Mouse (Mus musculus) heart, embryonic 15.5 days (tissue): ENCODE results near the gene Zfp526. TPM values are rescaled to one million over a fixed set of nuclear protein-coding genes. Genes with fewer than 3 reads are reported as not detected.
A peak's percentile ranks its signal among the peaks of the same experiment; 100 is the strongest.

Source experiments
- ATAC-seq: fragments of 200-750 bp; cut with Nextera tagmentation; replicated peaks from 2 replicates; pipeline ENCODE4 v1.8.0; 2017; ENCODE audit warnings: low read depth, moderate TSS enrichment; ENCODE audit not compliant: insufficient number of reproducible peaks, insufficient read depth, low FRiP score
- H3K27ac ChIP-seq: fragments of 300-500 bp; sonication (generic); 2 replicates; pipeline ENCODE4 v1.5.1; 2015; ENCODE audit warnings: mild to moderate bottlenecking, inconsistent platforms
- H3K27me3 ChIP-seq: fragments of 300-500 bp; sonication (generic); 2 replicates; pipeline ENCODE4 v1.6.1; 2015; ENCODE audit warnings: inconsistent platforms
- H3K36me3 ChIP-seq: fragments of 300-500 bp; sonication (generic); 2 replicates; pipeline ENCODE4 v1.6.1; 2015; ENCODE audit warnings: mild to moderate bottlenecking, inconsistent platforms
- H3K4me1 ChIP-seq: fragments of 300-500 bp; sonication (generic); replicated peaks from 2 replicates; pipeline ENCODE4 v1.6.1; 2015; ENCODE audit warnings: inconsistent platforms
- H3K4me2 ChIP-seq: fragments of 300-500 bp; sonication (generic); 2 replicates; pipeline ENCODE4 v1.6.1; 2015; ENCODE audit warnings: inconsistent platforms, mild to moderate bottlenecking, moderate library complexity
- H3K4me3 ChIP-seq: fragments of 300-500 bp; sonication (generic); 2 replicates; pipeline ENCODE4 v1.5.1; 2015; ENCODE audit warnings: mild to moderate bottlenecking, inconsistent platforms
- H3K9ac ChIP-seq: fragments of 300-500 bp; sonication (generic); 2 replicates; pipeline ENCODE4 v1.6.1; 2015; ENCODE audit warnings: mild to moderate bottlenecking, inconsistent platforms
- H3K9me3 ChIP-seq: fragments of 300-500 bp; sonication (generic); replicated peaks from 2 replicates; pipeline ENCODE4 v1.6.1; 2016; ENCODE audit warnings: inconsistent platforms
- WGBS: fragments of 180-500 bp; shearing (Covaris S2); methylation state at CpG from one replicate; pipeline ENCODE4 v1.1.7; 2015; ENCODE audit warnings: mixed read lengths; 5-methylcytosine and 5-hydroxymethylcytosine counted together
- polyA plus RNA-seq: library from polyadenylated mRNA; unstranded; fragments of >200 nt; fragmentation: Nextera tagmentation; extraction: Ambion mirVana; gene quantifications from 2 replicates; pipeline ENCODE4 v1.2.1, GENCODE M21; 2015

The Zfp526 gene
- polyA plus RNA-seq, 1 experiment from 2014 or later: 1.7 TPM

GRCm38 (mm10) chr7:25244562-25245369, 23.5 kb downstream of the Zfp526 start:
- 0 out of 2 replicates have a peak overlapping the region, but pooled peaks have one; percentile 23 for H3K9ac ChIP-seq
- H3K4me1 ChIP-seq: peaks cover 64% of the 10 kb centered on the region
- WGBS: 86% methylated on average over 30 of the region's 30 CpGs
- no peak overlapping the region for H3K4me2 ChIP-seq
- no peaks in the 10 kb centered on the region for H3K27me3 ChIP-seq
- no peak for ATAC-seq
- peak overlapping the region; percentile 96; the same call in 1 of the 2 replicates for H3K27ac ChIP-seq
- peaks cover 31% of the 10 kb centered on the region for H3K36me3 ChIP-seq
- no peaks in the 10 kb centered on the region for H3K9me3 ChIP-seq
- no peak overlapping the region for H3K4me3 ChIP-seq

DNA sequence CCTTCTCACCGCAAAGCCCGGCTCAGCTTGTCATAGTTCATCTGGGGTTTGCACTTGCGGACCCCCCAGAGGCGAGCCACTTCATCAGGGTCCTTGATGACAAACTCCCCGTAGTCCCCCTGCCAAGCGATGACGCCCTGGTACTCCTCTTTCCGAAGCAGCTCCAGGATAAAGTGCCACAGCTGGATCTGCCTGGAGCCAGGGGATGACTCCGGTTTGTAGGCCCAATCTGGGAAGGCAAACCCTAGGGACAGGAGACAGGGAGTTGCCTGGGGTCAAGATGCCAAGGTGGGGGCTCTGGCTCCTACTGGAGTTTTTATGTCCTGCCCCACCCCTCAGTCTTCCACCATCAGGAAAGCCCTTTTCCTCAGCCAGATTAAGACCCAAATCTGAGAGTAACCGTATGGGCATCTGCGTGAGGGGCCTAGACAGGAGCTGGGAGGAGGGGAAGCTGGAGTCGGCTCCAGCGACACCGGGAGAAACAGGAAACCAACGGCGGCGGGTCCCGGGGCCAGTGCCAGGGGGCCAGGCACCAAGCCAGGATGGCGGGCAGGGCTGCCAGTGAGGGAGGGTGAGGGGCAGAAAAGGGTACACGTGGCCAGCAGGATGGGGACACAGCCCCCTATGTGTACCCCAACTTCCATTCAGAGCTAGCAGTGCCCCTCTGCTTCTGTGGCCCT, 25.0 kb downstream of the Zfp526 start:
- H3K9me3 ChIP-seq: no peaks in the 10 kb centered on the region
- no peaks in the 10 kb centered on the region for H3K27me3 ChIP-seq
- peak overlapping the region; percentile 96 for H3K27ac ChIP-seq
- WGBS: 32% methylated on average over 20 of the region's 20 CpGs
- ATAC-seq: no peak
- H3K4me1 ChIP-seq: peaks cover 61% of the 10 kb centered on the region
- H3K36me3 ChIP-seq: peaks cover 31% of the 10 kb centered on the region
- H3K4me2 ChIP-seq: peak overlapping the region; percentile 94
- H3K4me3 ChIP-seq: peak overlapping the region; percentile 69
- H3K9ac ChIP-seq: peak overlapping the region; percentile 47

DNA sequence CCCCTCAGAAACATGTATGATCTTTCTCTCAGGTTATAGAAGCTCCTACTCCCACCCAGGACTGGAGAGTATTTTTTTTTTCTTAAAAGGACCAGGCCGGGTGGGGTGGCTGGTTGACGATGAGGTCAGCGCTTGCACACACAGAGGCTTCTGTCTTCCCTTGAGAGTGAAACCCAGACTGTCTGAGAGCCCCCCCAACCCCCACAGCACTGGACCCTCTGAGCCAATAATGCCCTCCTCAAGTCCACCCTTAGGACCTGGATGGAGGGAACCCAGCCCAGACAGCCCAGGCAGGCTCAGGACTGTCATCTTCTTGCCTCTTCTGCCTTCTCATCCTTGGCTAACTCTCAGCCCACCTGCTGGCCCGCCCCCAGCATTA, 25.5 kb downstream of the Zfp526 start:
- peak overlapping the region; percentile 96 for H3K27ac ChIP-seq
- H3K36me3 ChIP-seq: peaks cover 31% of the 10 kb centered on the region
- no peaks in the 10 kb centered on the region for H3K27me3 ChIP-seq
- peaks cover 62% of the 10 kb centered on the region for H3K4me1 ChIP-seq
- peak overlapping the region; percentile 95 for H3K9ac ChIP-seq
- no peak for ATAC-seq
- peak overlapping the region; percentile 94 for H3K4me2 ChIP-seq
- H3K4me3 ChIP-seq: peak overlapping the region; percentile 69
- no peaks in the 10 kb centered on the region for H3K9me3 ChIP-seq
- 18% methylated on average over 4 of the region's 4 CpGs for WGBS

GRCm38 (mm10) chr7:25247498-25247897, 26.3 kb downstream of the Zfp526 start:
- Histone ChIP-seq H3K9me3 (no peaks in the 10 kb centered on the region), H3K4me1 (peaks cover 66% of the 10 kb centered on the region), H3K36me3 (peaks cover 31% of the 10 kb centered on the region), H3K9ac (peak overlapping the region; percentile 95), H3K4me3 (peak overlapping the region; percentile 69), H3K27me3 (no peaks in the 10 kb centered on the region), H3K27ac (peak overlapping the region; percentile 96), H3K4me2 (peak overlapping the region; percentile 94)
- 8% methylated on average over 3 of the region's 3 CpGs for WGBS
- ATAC-seq: no peak

DNA sequence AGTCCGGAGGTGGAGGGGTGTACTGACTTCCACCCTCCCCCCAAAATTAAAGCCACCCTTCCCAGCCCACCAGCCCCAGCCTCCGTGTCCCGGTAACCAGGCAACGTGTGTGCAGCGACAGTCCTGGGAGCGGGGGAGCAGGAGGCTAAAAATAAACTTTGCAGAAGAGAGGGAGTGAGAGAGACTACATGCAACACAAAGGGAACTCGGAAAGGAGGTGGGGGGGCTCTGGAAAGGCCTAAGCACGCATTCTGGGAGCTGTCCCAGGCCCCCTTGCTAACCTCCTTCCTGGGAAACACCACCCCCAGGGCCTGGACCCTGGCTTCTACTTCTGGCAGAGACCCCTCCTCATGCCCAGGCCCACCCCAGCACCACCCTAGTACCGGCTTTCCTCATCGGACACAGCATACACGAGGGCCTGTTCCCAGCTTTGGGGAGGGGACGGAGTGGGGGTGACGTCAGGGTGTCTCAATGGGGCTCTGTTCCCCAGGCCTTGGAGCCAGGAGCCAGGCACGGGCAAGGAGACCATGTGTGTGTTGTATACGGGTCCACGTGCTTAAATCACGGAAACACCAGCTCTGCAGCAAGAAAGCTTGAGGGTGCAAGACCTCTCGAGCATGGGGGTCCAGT, 26.9 kb downstream of the Zfp526 start:
- Histone ChIP-seq H3K9me3 (no peaks in the 10 kb centered on the region), H3K27me3 (no peaks in the 10 kb centered on the region), H3K9ac (peak overlapping the region; percentile 95), H3K27ac (peak overlapping the region; percentile 96), H3K4me2 (peak overlapping the region; percentile 94), H3K4me1 (peaks cover 63% of the 10 kb centered on the region), H3K36me3 (peaks cover 25% of the 10 kb centered on the region), H3K4me3 (peak overlapping the region; percentile 69)
- under 1% methylated on average over 18 of the region's 18 CpGs for WGBS
- ATAC-seq: no peak

DNA sequence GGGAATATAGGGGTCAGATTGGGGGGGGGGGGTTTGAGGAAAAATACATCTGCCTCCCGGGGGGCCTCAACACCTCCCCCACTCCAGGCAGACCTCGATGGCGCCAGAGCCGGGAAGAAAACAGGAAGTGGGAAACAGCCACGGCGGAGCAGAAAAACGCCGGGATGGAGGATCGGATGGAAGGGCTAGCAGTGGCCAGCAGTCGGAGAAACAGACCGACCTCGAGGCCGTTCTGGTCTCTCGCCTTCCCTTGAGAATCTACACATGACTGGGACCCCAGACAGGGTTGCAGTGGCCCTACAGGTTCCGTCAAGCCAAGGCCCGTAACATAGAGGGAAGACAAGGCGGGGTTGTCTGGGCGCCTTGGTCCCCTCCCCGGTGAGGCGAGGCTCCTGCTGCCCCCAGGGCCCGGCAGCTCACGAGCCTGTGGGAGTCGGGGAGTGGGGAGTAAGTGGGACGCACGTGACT, 27.7 kb downstream of the Zfp526 start:
- peak; percentile 2; the same call in 1 of the 2 replicates for ATAC-seq
- Histone ChIP-seq H3K9ac (peak overlapping the region; percentile 95), H3K4me1 (peaks cover 58% of the 10 kb centered on the region), H3K4me2 (peak overlapping the region; percentile 94), H3K27ac (peak overlapping the region; percentile 96), H3K4me3 (peak overlapping the region; percentile 69), H3K9me3 (no peaks in the 10 kb centered on the region), H3K27me3 (no peaks in the 10 kb centered on the region), H3K36me3 (peaks cover 21% of the 10 kb centered on the region)
- WGBS: under 1% methylated on average over 25 of the region's 25 CpGs

DNA sequence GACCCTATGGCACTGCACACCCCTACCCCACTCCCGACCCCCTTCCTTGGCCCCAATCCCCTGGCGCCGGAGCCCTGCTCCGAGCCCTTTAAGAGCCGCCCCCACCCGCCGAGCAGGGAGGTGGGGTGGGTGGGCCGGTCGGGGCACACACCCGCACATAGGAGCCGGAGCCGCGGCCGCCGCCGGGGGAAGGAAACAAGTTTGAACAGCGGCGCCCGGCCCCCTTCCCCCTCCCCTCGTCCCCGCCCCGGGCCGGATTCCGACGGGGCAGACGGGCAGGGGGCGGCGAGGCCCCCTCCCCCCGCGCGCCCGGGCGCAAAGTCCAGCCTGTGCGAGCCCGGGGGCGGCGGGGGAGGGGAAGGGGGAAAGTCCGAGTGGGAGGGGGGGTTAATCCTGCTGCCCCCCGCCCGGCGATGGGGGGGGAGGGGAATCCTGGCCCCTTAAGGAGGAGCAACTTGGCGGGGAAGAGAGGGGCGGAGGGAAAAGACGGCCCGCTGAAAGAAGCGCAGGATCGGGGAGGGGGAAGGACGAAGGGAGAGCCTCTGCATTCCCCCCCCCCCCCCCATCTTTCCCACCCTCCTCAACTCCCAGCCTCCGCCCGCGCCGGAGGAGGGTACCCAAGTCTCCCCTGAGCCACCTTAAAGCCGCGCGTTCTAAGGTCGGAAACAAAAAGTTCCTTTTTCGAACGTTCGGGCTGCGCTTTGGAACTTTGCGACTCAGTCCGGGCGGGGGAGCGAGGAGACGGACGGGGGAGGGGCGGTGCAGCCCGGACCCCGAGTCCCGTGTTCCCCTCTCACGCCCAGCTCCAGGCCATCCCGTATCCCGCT, 28.3 kb downstream of the Zfp526 start:
- Histone ChIP-seq H3K9ac (peak overlapping the region; percentile 95), H3K27me3 (no peaks in the 10 kb centered on the region), H3K9me3 (no peaks in the 10 kb centered on the region), H3K4me1 (peaks cover 54% of the 10 kb centered on the region), H3K4me3 (peak overlapping the region; percentile 69), H3K27ac (peak overlapping the region; percentile 96), H3K36me3 (peaks cover 15% of the 10 kb centered on the region), H3K4me2 (peak overlapping the region; percentile 94)
- under 1% methylated on average over 35 of the region's 73 CpGs for WGBS
- peak; percentile 59 for ATAC-seq

DNA sequence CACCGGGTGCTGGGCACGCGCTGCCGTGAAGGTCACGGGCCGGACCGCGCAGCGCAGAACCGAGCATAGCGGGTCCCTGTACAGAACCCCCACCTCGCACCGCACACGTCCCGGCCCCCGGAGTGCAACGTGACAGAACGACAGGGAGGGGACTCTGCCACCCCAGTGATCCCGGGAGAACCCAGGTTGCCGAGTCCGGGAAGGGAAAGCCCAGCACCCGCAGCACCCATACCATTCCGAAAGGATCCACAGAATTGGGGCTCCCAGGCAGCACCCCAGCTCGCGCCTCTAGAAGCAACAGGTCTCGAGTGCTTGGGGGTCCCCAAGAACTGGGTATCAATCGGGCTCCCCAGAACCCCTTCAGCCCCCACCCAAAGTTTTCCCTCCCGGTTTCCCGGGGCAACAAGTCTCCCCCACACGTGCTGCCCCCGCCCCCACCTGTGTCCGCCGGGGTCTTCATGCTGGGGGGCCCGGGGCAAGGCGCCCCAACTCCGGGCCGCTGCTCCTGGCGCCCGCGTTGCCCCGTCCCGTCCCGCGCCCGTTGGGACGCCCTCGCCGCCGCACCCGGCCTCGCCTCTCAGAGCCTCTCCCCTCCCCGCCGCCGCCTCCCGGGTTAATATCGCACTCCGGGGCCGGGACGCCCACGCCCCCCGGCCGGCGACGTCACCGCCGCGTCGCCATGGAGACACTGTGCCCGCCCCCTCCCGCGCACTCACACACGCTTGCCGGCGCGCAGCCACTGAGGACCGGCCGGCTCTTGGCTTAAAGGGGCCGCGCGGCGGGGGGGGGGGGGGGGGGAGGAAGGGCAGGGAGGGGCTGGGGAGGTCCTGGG, 29.1 kb downstream of the Zfp526 start, which contains the start of gene Erf:
Erf (minus strand) TSS at position 621 of the 832 bp plus-strand sequence.
- Histone ChIP-seq H3K27me3 (no peaks in the 10 kb centered on the region), H3K9me3 (no peaks in the 10 kb centered on the region), H3K9ac (peak within 1 kb of the TSS; percentile 95), H3K27ac (peak within 1 kb of the TSS; percentile 96), H3K4me1 (peaks cover 46% of the 10 kb centered on the region), H3K36me3 (peaks cover 7% of the 10 kb centered on the region), H3K4me2 (peak within 1 kb of the TSS; percentile 94), H3K4me3 (peak within 1 kb of the TSS; percentile 69)
- 1% methylated on average over 63 of the region's 81 CpGs for WGBS
- peak; percentile 80 for ATAC-seq

GRCm38 (mm10) chr7:25251071-25251791, 30.0 kb downstream of the Zfp526 start:
- peak overlapping the region; percentile 94 for H3K4me2 ChIP-seq
- H3K4me1 ChIP-seq: peaks cover 37% of the 10 kb centered on the region
- peak overlapping the region; percentile 95 for H3K9ac ChIP-seq
- no peaks in the 10 kb centered on the region for H3K27me3 ChIP-seq
- WGBS: 3% methylated on average over 22 of the region's 22 CpGs
- peak overlapping the region; percentile 96 for H3K27ac ChIP-seq
- H3K9me3 ChIP-seq: no peaks in the 10 kb centered on the region
- ATAC-seq: peak; percentile 18; the same call in 1 of the 2 replicates
- peak overlapping the region; percentile 69 for H3K4me3 ChIP-seq
- no peaks in the 10 kb centered on the region for H3K36me3 ChIP-seq
